Mouse (Mus musculus) hindbrain, embryonic 16.5 days (tissue): ENCODE results near the gene Kif5c. TPM values are rescaled to one million over a fixed set of nuclear protein-coding genes. Genes with fewer than 3 reads are reported as not detected.

Experiments used
- ATAC-seq: fragments of 200-750 bp; cut with Nextera tagmentation; 2 replicates; pipeline ENCODE4 v1.8.0; 2017; ENCODE audit warnings: moderate TSS enrichment, moderate library complexity
- H3K27ac ChIP-seq: fragments of 300-500 bp; sonication (generic); 2 replicates; pipeline ENCODE4 v1.5.1; 2014; ENCODE audit warnings: low read depth, mild to moderate bottlenecking, control low read depth, low read length, moderate library complexity
- H3K27me3 ChIP-seq: fragments of 300-500 bp; sonication (generic); replicated peaks from 2 replicates; pipeline ENCODE4 v1.6.1; 2014; ENCODE audit warnings: low read length; ENCODE audit not compliant: control insufficient read depth, insufficient read depth
- H3K36me3 ChIP-seq: fragments of 300-500 bp; sonication (generic); 2 replicates; pipeline ENCODE4 v1.6.1; 2014; ENCODE audit warnings: mild to moderate bottlenecking, low read length, moderate library complexity, mixed read lengths; ENCODE audit not compliant: control insufficient read depth, insufficient read depth
- H3K4me1 ChIP-seq: fragments of 300-500 bp; sonication (generic); 2 replicates; pipeline ENCODE4 v1.6.1; 2014; ENCODE audit warnings: low read depth, low read length; ENCODE audit not compliant: control insufficient read depth, insufficient read depth
- H3K4me2 ChIP-seq: fragments of 300-500 bp; sonication (generic); 2 replicates; pipeline ENCODE4 v1.6.1; 2014; ENCODE audit warnings: mild to moderate bottlenecking, low read length, control low read depth, moderate library complexity
- H3K4me3 ChIP-seq: fragments of 300-500 bp; sonication (generic); 2 replicates; pipeline ENCODE4 v1.5.1; 2014; ENCODE audit warnings: mild to moderate bottlenecking, low read length, control low read depth, moderate library complexity
- H3K9ac ChIP-seq: fragments of 300-500 bp; sonication (generic); 2 replicates; pipeline ENCODE4 v1.6.1; 2014; ENCODE audit warnings: low read depth, mild to moderate bottlenecking, control low read depth, low read length, moderate library complexity
- H3K9me3 ChIP-seq: fragments of 300-500 bp; sonication (generic); 2 replicates; pipeline ENCODE4 v1.6.1; 2014; ENCODE audit warnings: mild to moderate bottlenecking, low read length, moderate library complexity; ENCODE audit not compliant: control insufficient read depth
- WGBS: fragments of 180-500 bp; shearing (Covaris S2); extraction: QIAGEN DNeasy Blood & Tissue Kit; methylation state at CpG from one replicate; pipeline ENCODE4 v1.1.7; 2014; 5-methylcytosine and 5-hydroxymethylcytosine counted together
- polyA plus RNA-seq: library from polyadenylated mRNA; unstranded; fragments of >200 nt; fragmentation: Nextera tagmentation; extraction: Ambion mirVana; gene quantifications from 2 replicates; pipeline ENCODE4 v1.2.1, GENCODE M21; 2015

The Kif5c gene
- polyA plus RNA-seq, 1 experiment from 2014 or later: 168 TPM

DNA sequence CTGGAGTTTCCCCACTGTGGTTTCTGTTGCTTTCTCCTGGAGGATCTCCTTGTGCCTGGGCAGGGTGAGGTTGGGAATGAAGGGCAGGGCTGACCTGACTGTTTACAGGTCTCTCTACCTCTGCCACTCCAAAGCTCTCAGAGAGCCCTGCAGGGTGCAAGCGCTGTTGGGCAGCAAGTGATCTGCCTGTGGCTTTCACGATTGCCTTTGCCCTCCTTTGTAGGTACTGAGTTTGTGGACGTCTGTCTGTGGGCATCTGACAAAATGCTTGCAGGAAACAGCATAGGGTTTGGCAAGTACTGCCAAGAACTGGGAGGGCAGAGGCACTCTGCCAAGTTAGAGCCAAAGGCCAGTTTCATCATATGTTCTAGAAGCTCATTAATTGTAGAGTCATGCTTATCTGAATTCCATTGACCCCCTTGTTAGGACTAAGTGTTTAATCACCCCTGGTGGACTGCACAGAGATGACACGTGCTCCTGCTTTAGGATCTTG, 192.8 kb downstream of the Kif5c start:
- peaks cover 6% of the 10 kb centered on the region for H3K4me1 ChIP-seq
- H3K4me3 ChIP-seq: no peak overlapping the region
- no peak overlapping the region for H3K9ac ChIP-seq
- no peak overlapping the region for H3K4me2 ChIP-seq
- no peaks in the 10 kb centered on the region for H3K36me3 ChIP-seq
- WGBS: 35% methylated on average over 4 of the region's 4 CpGs
- peak; percentile 50 for ATAC-seq
- H3K9me3 ChIP-seq: no peaks in the 10 kb centered on the region
- no peak overlapping the region for H3K27ac ChIP-seq
- no peaks in the 10 kb centered on the region for H3K27me3 ChIP-seq

GRCm38 (mm10) chr2:49813151-49813550, 194.1 kb downstream of the Kif5c start:
- H3K27ac ChIP-seq: no peak overlapping the region
- 81% methylated on average over 4 of the region's 4 CpGs for WGBS
- H3K4me1 ChIP-seq: peaks cover 6% of the 10 kb centered on the region
- no peak overlapping the region for H3K9ac ChIP-seq
- no peak overlapping the region for H3K4me3 ChIP-seq
- no peaks in the 10 kb centered on the region for H3K9me3 ChIP-seq
- no peaks in the 10 kb centered on the region for H3K27me3 ChIP-seq
- no peak overlapping the region for H3K4me2 ChIP-seq
- ATAC-seq: no peak
- H3K36me3 ChIP-seq: no peaks in the 10 kb centered on the region

DNA sequence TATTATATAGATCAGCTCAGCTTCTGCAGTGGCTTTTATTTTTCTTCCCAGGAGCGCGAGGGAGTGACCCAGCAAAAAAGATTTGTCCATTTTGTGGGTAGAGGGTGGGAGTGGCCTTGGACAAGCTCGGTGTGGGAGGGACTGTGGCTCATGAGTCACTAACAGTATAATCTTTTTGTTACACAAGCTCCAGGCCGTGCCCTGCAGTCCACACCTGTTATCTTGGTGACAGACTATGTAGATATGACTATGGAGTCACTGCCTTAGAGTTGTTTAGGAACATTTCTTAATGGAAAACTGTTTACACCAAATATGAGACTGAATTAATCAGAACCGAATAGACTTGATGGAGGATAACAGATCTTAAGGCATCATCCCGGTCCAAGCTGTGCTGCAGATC, 194.9 kb downstream of the Kif5c start:
- ATAC-seq: no peak
- Histone ChIP-seq H3K9me3 (no peaks in the 10 kb centered on the region), H3K4me1 (peaks cover 6% of the 10 kb centered on the region), H3K4me3 (no peak overlapping the region), H3K4me2 (no peak overlapping the region), H3K36me3 (no peaks in the 10 kb centered on the region), H3K27me3 (no peaks in the 10 kb centered on the region), H3K27ac (no peak overlapping the region), H3K9ac (no peak overlapping the region)
- WGBS: 84% methylated on average over 6 of the region's 6 CpGs

DNA sequence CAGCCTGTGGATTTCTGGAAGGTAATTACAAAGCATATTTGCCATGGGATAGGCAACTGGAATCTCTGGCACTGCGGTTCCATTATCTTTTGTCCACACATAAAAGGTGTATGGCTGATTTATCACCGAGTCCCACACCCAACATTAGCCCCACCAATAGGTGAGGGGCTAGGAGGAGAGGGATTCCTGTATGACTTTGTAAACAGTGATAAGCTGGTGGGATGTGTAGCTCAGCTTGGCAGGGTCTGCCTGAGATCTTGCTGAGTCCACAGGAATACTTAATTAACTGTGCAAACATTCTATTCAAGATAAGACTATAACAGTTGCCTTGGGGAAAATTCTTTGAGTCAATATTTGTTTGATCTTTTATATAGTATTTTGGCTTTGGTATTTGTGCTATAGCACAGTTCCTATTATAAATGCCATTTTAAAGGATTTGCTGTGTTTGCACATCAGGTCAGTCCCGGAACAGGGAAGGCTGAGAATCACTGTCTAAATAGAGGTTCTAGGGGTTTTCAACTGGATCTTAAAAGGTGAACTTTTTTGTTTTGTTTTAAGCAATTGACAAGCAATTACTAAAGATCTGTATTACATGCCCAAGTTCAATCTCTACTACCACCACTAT, 196.7 kb downstream of the Kif5c start:
- no peak overlapping the region for H3K4me3 ChIP-seq
- no peak for ATAC-seq
- WGBS: 84% methylated on average over 3 of the region's 3 CpGs

GRCm38 (mm10) chr2:49816549-49816948, 197.5 kb downstream of the Kif5c start:
- no peaks in the 10 kb centered on the region for H3K9me3 ChIP-seq
- H3K4me1 ChIP-seq: peaks cover 6% of the 10 kb centered on the region
- no peak overlapping the region for H3K9ac ChIP-seq
- H3K36me3 ChIP-seq: no peaks in the 10 kb centered on the region
- WGBS: 94% methylated on average over 5 of the region's 5 CpGs
- H3K4me3 ChIP-seq: no peak overlapping the region
- no peaks in the 10 kb centered on the region for H3K27me3 ChIP-seq
- H3K27ac ChIP-seq: no peak overlapping the region
- no peak for ATAC-seq
- no peak overlapping the region for H3K4me2 ChIP-seq

More for the DNA sequence above, 196.7 kb downstream of the Kif5c start:
- no peaks in the 10 kb centered on the region for H3K9me3 ChIP-seq
- no peak overlapping the region for H3K9ac ChIP-seq
- H3K27me3 ChIP-seq: no peaks in the 10 kb centered on the region
- H3K36me3 ChIP-seq: no peaks in the 10 kb centered on the region
- peaks cover 6% of the 10 kb centered on the region for H3K4me1 ChIP-seq
- no peak overlapping the region for H3K27ac ChIP-seq
- no peak overlapping the region for H3K4me2 ChIP-seq

DNA sequence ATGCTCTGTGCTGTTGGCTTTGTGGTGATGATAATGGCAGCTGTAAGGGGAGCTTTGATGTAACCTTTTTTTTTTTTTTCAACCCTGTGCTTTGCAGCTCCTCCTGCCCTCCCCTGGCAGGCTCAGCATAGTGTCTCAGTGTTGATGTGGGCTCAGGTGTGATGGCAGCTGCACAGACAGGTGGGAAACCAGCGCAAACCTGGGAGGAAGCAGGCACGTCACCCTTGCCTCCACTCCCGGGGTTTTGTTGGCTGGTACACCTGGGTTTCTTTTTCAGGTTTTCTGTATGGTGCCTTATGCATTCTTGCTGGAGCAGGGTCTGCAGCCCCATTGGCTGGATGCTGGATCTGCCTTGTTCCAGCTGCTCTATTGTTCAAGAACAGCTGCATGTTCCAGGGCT, 198.1 kb downstream of the Kif5c start:
- 86% methylated on average over 3 of the region's 3 CpGs for whole genome bisulfite sequencing
- H3K27ac ChIP-seq: no peak overlapping the region
- no peak for ATAC-seq
- no peaks in the 10 kb centered on the region for H3K36me3 ChIP-seq
- no peak overlapping the region for H3K9ac ChIP-seq
- H3K4me3 ChIP-seq: no peak overlapping the region
- no peaks in the 10 kb centered on the region for H3K27me3 ChIP-seq
- H3K9me3 ChIP-seq: no peaks in the 10 kb centered on the region
- peaks cover 1% of the 10 kb centered on the region for H3K4me1 ChIP-seq
- no peak overlapping the region for H3K4me2 ChIP-seq

- 92% methylated on average over 5 of the region's 5 CpGs for WGBS
- ATAC-seq: no peak
- no peak overlapping the region for H3K9ac ChIP-seq
- no peaks in the 10 kb centered on the region for H3K9me3 ChIP-seq
- no peaks in the 10 kb centered on the region for H3K36me3 ChIP-seq
- no peak overlapping the region for H3K4me2 ChIP-seq
- H3K27ac ChIP-seq: no peak overlapping the region
- H3K4me3 ChIP-seq: no peak overlapping the region
- no peaks in the 10 kb centered on the region for H3K27me3 ChIP-seq
- no peaks in the 10 kb centered on the region for H3K4me1 ChIP-seq
Measured at GRCm38 (mm10) chr2:49818126-49818525, 199.0 kb downstream of the Kif5c start.

GRCm38 (mm10) chr2:49822312-49822711, 203.2 kb downstream of the Kif5c start:
- H3K4me1 ChIP-seq: no peaks in the 10 kb centered on the region
- no peak overlapping the region for H3K9ac ChIP-seq
- H3K36me3 ChIP-seq: no peaks in the 10 kb centered on the region
- H3K27me3 ChIP-seq: no peaks in the 10 kb centered on the region
- no peak overlapping the region for H3K4me3 ChIP-seq
- ATAC-seq: no peak
- WGBS: 89% methylated on average over 1 of the region's 1 CpGs
- no peak overlapping the region for H3K27ac ChIP-seq
- H3K4me2 ChIP-seq: no peak overlapping the region
- no peaks in the 10 kb centered on the region for H3K9me3 ChIP-seq
